Mouse (Mus musculus) large intestine, adult 2 months (tissue): ENCODE measurements around the gene Gm20388. TPM values are rescaled to one million over a fixed set of nuclear protein-coding genes. Genes with fewer than 3 reads are reported as not detected.

ENCODE experiments used
- DNase-seq: peaks from one replicate; pipeline ENCODE4 v3.0.0-alpha.2; 2012; ENCODE audit warnings: low read depth, low spot score
- WGBS: fragments of 180-500 bp; shearing (Covaris S2); methylation state at CpG from one replicate; pipeline ENCODE4 v1.1.7; 2018; 5-methylcytosine and 5-hydroxymethylcytosine counted together
- polyA plus RNA-seq: library from polyadenylated mRNA; depleted of rRNA; stranded (reverse); fragments of >200 nt; gene quantifications from 2 replicates; pipeline ENCODE4 v1.2.3, GENCODE M21; 2012

Gene Gm20388
- polyA plus RNA-seq, 1 experiment, result 31.5 TPM

GRCm38 (mm10) chr8:121730170-121730569 is 1819.5 kb downstream of the Gm20388 start:
- DNase-seq, result no peak
- WGBS, result 5% methylated on average over 59 of the region's 60 CpGs

- WGBS, result 3% methylated on average over 37 of the region's 37 CpGs
- DNase-seq, result no peak
These were observed 1820.0 kb downstream of the Gm20388 start for GRCm38 (mm10) chr8:121730646-121731045.

- no peak for DNase-seq
- under 1% methylated on average over 11 of the region's 11 CpGs for WGBS
These were observed 1820.4 kb downstream of the Gm20388 start for GRCm38 (mm10) chr8:121731060-121731459.

- 7% methylated on average over 26 of the region's 26 CpGs for WGBS
- no peak for DNase-seq
These were observed 1821.1 kb downstream of the Gm20388 start for GRCm38 (mm10) chr8:121731471-121732333.

- no peak for DNase-seq
- 48% methylated on average over 4 of the region's 4 CpGs for WGBS
These were observed 1821.7 kb downstream of the Gm20388 start for GRCm38 (mm10) chr8:121732334-121732665.

- no peak for DNase-seq
- 77% methylated on average over 16 of the region's 16 CpGs for WGBS
These were observed 1823.6 kb downstream of the Gm20388 start for GRCm38 (mm10) chr8:121734262-121734661.

GRCm38 (mm10) chr8:121736236-121736635 is 1825.6 kb downstream of the Gm20388 start:
- 14% methylated on average over 7 of the region's 7 CpGs for WGBS
- no peak for DNase-seq

GRCm38 (mm10) chr8:121740721-121741120 is 1830.1 kb downstream of the Gm20388 start:
- WGBS, result 81% methylated on average over 10 of the region's 10 CpGs
- no peak for DNase-seq

GRCm38 (mm10) chr8:121749501-121749900 is 1838.9 kb downstream of the Gm20388 start:
- 80% methylated on average over 9 of the region's 9 CpGs for WGBS
- DNase-seq, result no peak

- WGBS, result 37% methylated on average over 3 of the region's 3 CpGs
- no peak for DNase-seq
These were observed 1839.9 kb downstream of the Gm20388 start for GRCm38 (mm10) chr8:121750512-121750911.

- WGBS, result 17% methylated on average over 3 of the region's 3 CpGs
- peak; percentile 4 for DNase-seq
These were observed 1840.8 kb downstream of the Gm20388 start for GRCm38 (mm10) chr8:121751407-121751806.

GRCm38 (mm10) chr8:121758470-121758869 is 1847.8 kb downstream of the Gm20388 start:
- DNase-seq, result no peak
- 67% methylated on average over 12 of the region's 12 CpGs for WGBS

GRCm38 (mm10) chr8:121760484-121760883 is 1849.8 kb downstream of the Gm20388 start:
- no peak for DNase-seq
- WGBS, result 71% methylated on average over 7 of the region's 7 CpGs

GRCm38 (mm10) chr8:121761480-121761879 is 1850.8 kb downstream of the Gm20388 start:
- WGBS, result 33% methylated on average over 10 of the region's 10 CpGs
- peak; percentile 2 for DNase-seq

- DNase-seq, result no peak
- 39% methylated on average over 7 of the region's 7 CpGs for WGBS
These were observed 1852.5 kb downstream of the Gm20388 start for GRCm38 (mm10) chr8:121762999-121763699.

- WGBS, result 62% methylated on average over 9 of the region's 9 CpGs
- DNase-seq, result no peak
These were observed 1853.0 kb downstream of the Gm20388 start for GRCm38 (mm10) chr8:121763700-121764013.

GRCm38 (mm10) chr8:121765594-121766138 is 1855.0 kb downstream of the Gm20388 start:
- WGBS, result 76% methylated on average over 7 of the region's 7 CpGs
- no peak for DNase-seq

- DNase-seq, result no peak
- 40% methylated on average over 3 of the region's 3 CpGs for WGBS
These were observed 1858.5 kb downstream of the Gm20388 start for GRCm38 (mm10) chr8:121769095-121769494.

GRCm38 (mm10) chr8:121769621-121770020 is 1859.0 kb downstream of the Gm20388 start:
- DNase-seq, result no peak
- 81% methylated on average over 2 of the region's 2 CpGs for WGBS

- 36% methylated on average over 19 of the region's 19 CpGs for WGBS
- DNase-seq, result no peak
These were observed 1860.5 kb downstream of the Gm20388 start for GRCm38 (mm10) chr8:121770845-121771752.
